Mouse (Mus musculus): ENCODE results near the gene Fam221b.

Fam221b gene

GRCm38 (mm10) chr4:43613060-43613730 is 55.8 kb downstream of the Fam221b start:
- no peak for DNase-seq (ENCODE audit: low spot score)

- DNase-seq (ENCODE audit: low spot score) = no peak
Measured at GRCm38 (mm10) chr4:43612534-43612933, 56.4 kb downstream of the Fam221b start.
